ENCODE assay signal across 11 mouse cellular contexts in the genomic region with DNA sequence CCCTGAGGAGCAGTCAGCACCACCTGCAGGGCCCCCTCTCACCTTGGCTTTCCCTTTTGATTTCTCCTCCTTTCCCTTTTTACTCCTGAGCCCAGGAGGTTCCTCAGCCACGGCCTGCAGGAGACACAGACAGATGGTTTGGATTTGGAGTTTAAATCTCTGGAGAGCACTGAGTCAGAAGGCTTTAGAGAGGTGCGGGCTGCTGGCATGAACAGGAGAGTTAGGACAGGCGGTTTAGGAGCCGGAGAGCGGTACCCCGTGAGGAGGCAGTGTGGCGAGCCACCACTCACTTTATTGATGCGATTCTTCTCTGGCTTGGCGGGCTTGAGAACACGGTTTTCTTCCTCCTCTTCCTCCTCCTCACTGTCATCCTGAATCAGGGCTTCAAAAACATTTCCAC.
"Had no signal": no experiment of that assay in that cellular context is flagged by ENCODE, and none has a peak within 500 bp of the region (broad histone marks: within the 10 kb centered on the region; RNA-seq: fewer than 3 reads in every experiment).

No protein-coding gene starts in this region.

- H3K27me3 ChIP-seq: liver, embryonic 13.5 days had no signal

- H3K27ac ChIP-seq: kidney, postnatal 0 days; layer of hippocampus, adult 2 months; left cerebral cortex, adult 2 months; liver, embryonic 13.5 days had no signal

- H3K9ac ChIP-seq: liver, embryonic 13.5 days had no signal

- DNase-seq: kidney, postnatal 25 days; layer of hippocampus, adult 9-11 months; liver, embryonic 13.5 days; lung, adult 2 months; lung, postnatal 14 days; midbrain, embryonic 14.5 days; thymus, adult 18-20 months; thymus, postnatal 4 days had no signal

- H3K9me3 ChIP-seq: liver, embryonic 13.5 days had no signal

- H3K4me3 ChIP-seq: layer of hippocampus, adult 2 months; left cerebral cortex, adult 2 months; liver, embryonic 13.5 days had no signal
